Mouse (Mus musculus) forebrain, postnatal 0 days (tissue): Measurements from ENCODE around the gene Ggct. TPM values are rescaled to one million over a fixed set of nuclear protein-coding genes. Genes with fewer than 3 reads are reported as not detected.
"Not testable (repeated sequence)": the region's sequence is repeated elsewhere in the genome, so short reads cannot be mapped to it uniquely, and the experiment has no call there.

Experiments
- ATAC-seq: fragments of 200-750 bp; cut with Nextera tagmentation; 2 replicates; pipeline ENCODE4 v1.8.0; 2017; ENCODE audit warnings: mild to moderate bottlenecking, moderate library complexity
- DNase-seq: peaks from one replicate; pipeline ENCODE4 v3.0.0-alpha.2; 2015
- H3K27ac ChIP-seq: fragments of 300-500 bp; sonication (generic); 2 replicates; pipeline ENCODE4 v1.5.1; 2014; ENCODE audit warnings: low read depth, mild to moderate bottlenecking, antibody characterized with exemption, low read length, moderate library complexity, mixed read lengths
- H3K27me3 ChIP-seq: fragments of 300-500 bp; sonication (generic); 2 replicates; pipeline ENCODE4 v1.6.1; 2014; ENCODE audit warnings: mild to moderate bottlenecking, low read length, mixed read lengths; ENCODE audit not compliant: insufficient read depth
- H3K36me3 ChIP-seq: fragments of 300-500 bp; sonication (generic); 2 replicates; pipeline ENCODE4 v1.6.1; 2014; ENCODE audit warnings: mild to moderate bottlenecking, moderate library complexity; ENCODE audit not compliant: insufficient read depth
- H3K4me1 ChIP-seq: fragments of 300-500 bp; sonication (generic); 2 replicates; pipeline ENCODE4 v1.6.1; 2014; ENCODE audit warnings: antibody characterized with exemption; ENCODE audit not compliant: insufficient read depth
- H3K4me2 ChIP-seq: fragments of 300-500 bp; sonication (generic); 2 replicates; pipeline ENCODE4 v1.6.1; 2014; ENCODE audit warnings: low read depth, mild to moderate bottlenecking, moderate library complexity
- H3K4me3 ChIP-seq: fragments of 300-500 bp; sonication (generic); 2 replicates; pipeline ENCODE4 v1.5.1; 2014; ENCODE audit warnings: low read depth, low read length, mixed read lengths
- H3K9ac ChIP-seq: fragments of 300-500 bp; sonication (generic); 2 replicates; pipeline ENCODE4 v1.6.1; 2014; ENCODE audit warnings: mild to moderate bottlenecking
- H3K9me3 ChIP-seq: fragments of 300-500 bp; sonication (generic); 2 replicates; pipeline ENCODE4 v1.6.1; 2016; ENCODE audit warnings: low read length
- CTCF ChIP-seq: sonication (generic); IDR thresholded peaks from 2 replicates; pipeline ENCODE4 v1.5.1; 2016; ENCODE audit warnings: antibody characterized with exemption, control low read depth, low read depth
- WGBS: fragments of 180-500 bp; shearing (Covaris S2); extraction: QIAGEN DNeasy Blood & Tissue Kit; methylation state at CpG from one replicate; pipeline ENCODE4 v1.1.7; 2014; 5-methylcytosine and 5-hydroxymethylcytosine counted together
- polyA plus RNA-seq: library from polyadenylated mRNA; unstranded; fragments of >200 nt; fragmentation: Nextera tagmentation; extraction: Ambion mirVana; gene quantifications from 2 replicates; pipeline ENCODE4 v1.2.1, GENCODE M21; 2015
- total RNA-seq: library from RNA; depleted of rRNA; stranded (reverse); fragments of >200 nt; gene quantifications from 2 replicates; pipeline ENCODE4 v1.2.3, GENCODE M21; 2014

Gene Ggct
- total and polyA plus RNA-seq, 2 experiments from 2014 or later, result 2.8 to 22.2 TPM

- Histone ChIP-seq H3K4me3 (no peak overlapping the region), H3K9ac (no peak overlapping the region), H3K4me2 (no peak overlapping the region), H3K27ac (no peak overlapping the region), H3K36me3 (no peaks in the 10 kb centered on the region), H3K9me3 (no peaks in the 10 kb centered on the region), H3K27me3 (no peaks in the 10 kb centered on the region), H3K4me1 (no peaks in the 10 kb centered on the region)
- WGBS, result 95% methylated on average over 10 of the region's 10 CpGs
- no peak for TF ChIP-seq CTCF
- ATAC-seq (no peak), DNase-seq (no peak)
Observed at GRCm38 (mm10) chr6:54954659-54955414, 37.9 kb downstream of the Ggct start.

GRCm38 (mm10) chr6:54953399-54953798, 39.4 kb downstream of the Ggct start:
- not testable (repeated sequence) for H3K9me3 ChIP-seq, H3K27me3 ChIP-seq, ATAC-seq, H3K4me3 ChIP-seq, H3K27ac ChIP-seq, H3K4me2 ChIP-seq, H3K9ac ChIP-seq, H3K36me3 ChIP-seq, H3K4me1 ChIP-seq, DNase-seq
- WGBS, result 71% methylated on average over 4 of the region's 4 CpGs

GRCm38 (mm10) chr6:54952542-54952941, 40.2 kb downstream of the Ggct start:
- Histone ChIP-seq H3K36me3 (no peaks in the 10 kb centered on the region), H3K4me3 (no peak overlapping the region), H3K27me3 (no peaks in the 10 kb centered on the region), H3K9ac (no peak overlapping the region), H3K4me1 (no peaks in the 10 kb centered on the region), H3K4me2 (no peak overlapping the region), H3K9me3 (no peaks in the 10 kb centered on the region), H3K27ac (no peak overlapping the region)
- ATAC-seq (no peak), DNase-seq (no peak)
- WGBS, result 97% methylated on average over 3 of the region's 3 CpGs
- no peak for TF ChIP-seq CTCF

- no peak for ATAC-seq
- WGBS, result 90% methylated on average over 5 of the region's 5 CpGs
- no peak overlapping the region for H3K9ac ChIP-seq
- H3K4me3 ChIP-seq, result no peak overlapping the region
- TF ChIP-seq CTCF, result no peak
- H3K27ac ChIP-seq, result no peak overlapping the region
- H3K36me3 ChIP-seq, result no peaks in the 10 kb centered on the region
- H3K27me3 ChIP-seq, result no peaks in the 10 kb centered on the region
- no peaks in the 10 kb centered on the region for H3K4me1 ChIP-seq
- DNase-seq, result no peak
- H3K4me2 ChIP-seq, result no peak overlapping the region
- no peaks in the 10 kb centered on the region for H3K9me3 ChIP-seq
Observed at GRCm38 (mm10) chr6:54948682-54949081, 44.1 kb downstream of the Ggct start.

- Histone ChIP-seq H3K9me3 (no peaks in the 10 kb centered on the region), H3K4me1 (no peaks in the 10 kb centered on the region), H3K36me3 (no peaks in the 10 kb centered on the region), H3K27me3 (no peaks in the 10 kb centered on the region; the same call in 1 of the 2 replicates), H3K9ac (no peak overlapping the region), H3K4me3 (no peak overlapping the region), H3K4me2 (no peak overlapping the region), H3K27ac (no peak overlapping the region)
- no peak for DNase-seq
- 68% methylated on average over 4 of the region's 4 CpGs for WGBS
- TF ChIP-seq CTCF, result no peak
- ATAC-seq, result no peak
Observed at GRCm38 (mm10) chr6:54946241-54946953, 46.4 kb downstream of the Ggct start.

DNA sequence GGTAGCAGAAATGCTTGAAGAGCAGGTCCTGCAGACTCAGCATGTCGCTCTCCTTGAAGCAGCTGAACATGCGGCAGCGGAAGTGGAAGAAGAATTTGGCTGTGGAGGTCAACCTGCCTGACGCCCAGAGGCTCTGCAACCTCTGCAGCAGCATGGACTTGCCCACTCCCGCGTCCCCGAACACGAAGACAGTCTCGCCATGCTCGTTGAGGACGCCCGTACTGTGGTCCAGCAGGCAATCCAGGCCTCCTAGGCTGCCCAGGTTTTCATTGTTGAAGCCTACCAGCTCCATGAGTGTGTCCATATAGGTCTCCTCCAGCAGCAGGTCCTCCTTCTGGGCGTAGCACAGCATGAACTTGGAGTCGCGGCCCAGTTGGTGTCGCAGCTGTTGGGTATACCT, 48.2 kb downstream of the Ggct start:
- Histone ChIP-seq H3K27ac (no peak overlapping the region), H3K9ac (no peak overlapping the region), H3K36me3 (no peaks in the 10 kb centered on the region), H3K4me1 (no peaks in the 10 kb centered on the region), H3K4me2 (no peak overlapping the region), H3K27me3 (no peaks in the 10 kb centered on the region; the same call in 1 of the 2 replicates), H3K4me3 (no peak overlapping the region), H3K9me3 (no peaks in the 10 kb centered on the region)
- 90% methylated on average over 16 of the region's 16 CpGs for WGBS
- no peak for DNase-seq
- no peak for ATAC-seq
- TF ChIP-seq CTCF, result no peak

DNA sequence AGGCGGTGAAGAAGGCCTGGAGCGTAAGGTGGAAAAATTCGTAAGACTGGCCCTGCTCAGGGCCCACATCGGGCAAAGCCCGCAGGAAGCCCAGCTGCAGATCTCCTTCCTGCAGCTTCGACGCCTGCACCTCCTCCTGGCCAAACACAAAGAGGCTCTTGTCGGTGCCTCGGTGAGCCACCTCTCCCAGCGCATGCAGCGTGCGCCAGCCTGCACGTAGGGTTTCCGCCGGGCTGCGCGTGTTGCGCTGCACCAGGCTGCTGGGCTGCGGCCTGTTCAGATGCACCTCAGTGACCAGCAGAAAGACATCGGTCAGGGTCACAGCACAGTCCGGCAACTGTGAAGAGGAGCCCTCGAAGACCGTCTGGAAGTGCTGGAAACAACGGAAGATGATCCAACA, 49.0 kb downstream of the Ggct start:
- Histone ChIP-seq H3K9ac (no peak overlapping the region), H3K4me3 (no peak overlapping the region), H3K4me1 (no peaks in the 10 kb centered on the region), H3K9me3 (no peaks in the 10 kb centered on the region), H3K4me2 (no peak overlapping the region), H3K36me3 (no peaks in the 10 kb centered on the region), H3K27me3 (no peaks in the 10 kb centered on the region; the same call in 1 of the 2 replicates), H3K27ac (no peak overlapping the region)
- 62% methylated on average over 24 of the region's 24 CpGs for WGBS
- DNase-seq (no peak), ATAC-seq (no peak)
- no peak for TF ChIP-seq CTCF
